In genomic region chr16:44475682-44476375, GRCm38 (mm10) we compare ENCODE assay signal across 20 mouse cellular contexts.
DNase-seq lines count a peak whose midpoint lies in the region; ATAC-seq and TF ChIP-seq lines count a peak whose summit lies in the region.
"Had no signal": no experiment of that assay in that cellular context is flagged by ENCODE, and none has a peak within 500 bp of the region (broad histone marks: within the 10 kb centered on the region; RNA-seq: fewer than 3 reads in every experiment).

No protein-coding gene starts in this region.

- no peak for TF ChIP-seq POLR2A in testis, adult 2 months (IDR thresholded peaks at IDR 0.05; ENCODE audit: control insufficient read depth, low read depth, low read length)

- TF ChIP-seq CTCF in lung, postnatal 0 days (IDR thresholded peaks at IDR 0.05), result no peak
- no peak for TF ChIP-seq CTCF in testis, adult 2 months (IDR thresholded peaks at IDR 0.05; ENCODE audit: control insufficient read depth, insufficient read depth, insufficient replicate concordance, low read depth, low read length)
- no peak for TF ChIP-seq CTCF in left cerebral cortex, adult 2 months (IDR thresholded peaks at IDR 0.05)

- no peak for ATAC-seq in erythroblast, adult 5-6 weeks (replicated peaks; ENCODE audit: low FRiP score, poor library complexity, severe bottlenecking)
- ATAC-seq in lung, postnatal 0 days, result peak; percentile 45; the same call in 1 of the 2 replicates
- ATAC-seq in kidney, embryonic 16.5 days (ENCODE audit: low FRiP score, low TSS enrichment), result no peak
- ATAC-seq: intestine, postnatal 0 days had no signal

- no peak overlapping the region for H3K9ac ChIP-seq in lung, postnatal 0 days (replicated peaks; ENCODE audit: low read depth)
- no peak overlapping the region for H3K9ac ChIP-seq in kidney, embryonic 16.5 days (replicated peaks; ENCODE audit: low read length)
- H3K9ac ChIP-seq: hindbrain, embryonic 13.5 days; kidney, embryonic 15.5 days; stomach, embryonic 15.5 days had no signal

- no peak for DNase-seq in lung, postnatal 0 days (ENCODE audit: low spot score)
- no peak for DNase-seq in lung, postnatal 4 days
- DNase-seq in testis, postnatal 14 days (ENCODE audit: low spot score), result no peak
- no peak for DNase-seq in left cerebral cortex, adult 2 months (ENCODE audit: extremely low spot score in 1 of 2, low spot score in 2 of 2)
- DNase-seq: adrenal gland, adult 8-10 months; cerebellum, adult 11 months; heart, postnatal 10 days; lung, postnatal 10 days; spleen, adult 18-20 months had no signal

- no peaks in the 10 kb centered on the region; the same call in 1 of the 2 replicates for H3K36me3 ChIP-seq in erythroblast, embryonic 14.5 days (ENCODE audit: control insufficient read depth)
- no peaks in the 10 kb centered on the region for H3K36me3 ChIP-seq in lung, postnatal 0 days (ENCODE audit: insufficient read depth, low read length)
- H3K36me3 ChIP-seq in testis, adult 2 months (ENCODE audit: control insufficient read depth, insufficient read depth, low read length), result no peaks in the 10 kb centered on the region
- no peaks in the 10 kb centered on the region for H3K36me3 ChIP-seq in kidney, embryonic 16.5 days (ENCODE audit: insufficient read depth, low read length)
- H3K36me3 ChIP-seq: hindbrain, embryonic 13.5 days; kidney, embryonic 15.5 days; stomach, embryonic 15.5 days had no signal

- 78% methylated on average over 11 of the region's 11 CpGs for WGBS in lung, postnatal 0 days
- 91% methylated on average over 11 of the region's 11 CpGs for WGBS in kidney, embryonic 16.5 days

- intact Hi-C loops in left cerebral cortex, adult 2 months (cut with DNase I), result no loop called here

- TF ChIP-seq EP300 in lung, postnatal 0 days (IDR thresholded peaks at IDR 0.05), result no peak

- H3K27me3 ChIP-seq in erythroblast, embryonic 14.5 days (ENCODE audit: control insufficient read depth), result peaks cover 2% of the 10 kb centered on the region
- H3K27me3 ChIP-seq in lung, postnatal 0 days (replicated peaks; ENCODE audit: insufficient read depth, low read length), result no peaks in the 10 kb centered on the region
- H3K27me3 ChIP-seq in testis, adult 2 months (ENCODE audit: control insufficient read depth, insufficient read depth, low read length), result no peaks in the 10 kb centered on the region
- no peaks in the 10 kb centered on the region for H3K27me3 ChIP-seq in kidney, embryonic 16.5 days (ENCODE audit: insufficient read depth, low read length)
- H3K27me3 ChIP-seq: CH12.LX; hindbrain, embryonic 13.5 days; kidney, embryonic 15.5 days; stomach, embryonic 15.5 days had no signal

- peak overlapping the region; percentile 67 for H3K4me3 ChIP-seq in erythroblast, embryonic 14.5 days (replicated peaks)
- no peak overlapping the region for H3K4me3 ChIP-seq in lung, postnatal 0 days (ENCODE audit: low read depth, low read length)
- H3K4me3 ChIP-seq in testis, adult 2 months (ENCODE audit: control insufficient read depth, low read depth, low read length), result no peak overlapping the region
- no peak overlapping the region for H3K4me3 ChIP-seq in left cerebral cortex, adult 2 months
- no peak overlapping the region for H3K4me3 ChIP-seq in kidney, embryonic 16.5 days (ENCODE audit: low read length)
- H3K4me3 ChIP-seq: hindbrain, embryonic 13.5 days; kidney, embryonic 15.5 days; stomach, embryonic 15.5 days had no signal

- H3K9me3 ChIP-seq in erythroblast, embryonic 14.5 days (ENCODE audit: control insufficient read depth, low read length), result no peaks in the 10 kb centered on the region
- no peaks in the 10 kb centered on the region for H3K9me3 ChIP-seq in lung, postnatal 0 days (ENCODE audit: low read length)
- 0 out of 2 replicates have a peak, but pooled peaks cover 2% of the 10 kb centered on the region for H3K9me3 ChIP-seq in kidney, embryonic 16.5 days (ENCODE audit: low read length)
- H3K9me3 ChIP-seq: hindbrain, embryonic 13.5 days; kidney, embryonic 15.5 days; stomach, embryonic 15.5 days had no signal

- peaks cover 20% of the 10 kb centered on the region for H3K4me1 ChIP-seq in erythroblast, embryonic 14.5 days (ENCODE audit: control insufficient read depth)
- H3K4me1 ChIP-seq in lung, postnatal 0 days (ENCODE audit: insufficient read depth, low read depth, low read length), result no peaks in the 10 kb centered on the region
- H3K4me1 ChIP-seq in testis, adult 2 months (ENCODE audit: control insufficient read depth, insufficient read depth, low read length), result no peaks in the 10 kb centered on the region
- H3K4me1 ChIP-seq in kidney, embryonic 16.5 days (ENCODE audit: insufficient read depth, low read length), result peaks cover 2% of the 10 kb centered on the region; the same call in 1 of the 2 replicates
- H3K4me1 ChIP-seq: hindbrain, embryonic 13.5 days had no signal

- no peak overlapping the region for H3K4me2 ChIP-seq in lung, postnatal 0 days (replicated peaks; ENCODE audit: low read depth, low read length)
- no peak overlapping the region for H3K4me2 ChIP-seq in kidney, embryonic 16.5 days (replicated peaks; ENCODE audit: low read depth, low read length)
- H3K4me2 ChIP-seq: heart, embryonic 11.5 days; hindbrain, embryonic 13.5 days; kidney, embryonic 15.5 days; liver, embryonic 11.5 days; stomach, embryonic 15.5 days had no signal

- H3K27ac ChIP-seq in lung, postnatal 0 days (ENCODE audit: low read length), result no peak overlapping the region
- 0 out of 2 replicates have a peak overlapping the region, but pooled peaks have one; percentile 12 for H3K27ac ChIP-seq in testis, adult 2 months (ENCODE audit: control insufficient read depth, insufficient read depth, low read depth, low read length)
- no peak overlapping the region for H3K27ac ChIP-seq in left cerebral cortex, adult 2 months
- no peak overlapping the region for H3K27ac ChIP-seq in kidney, embryonic 16.5 days (ENCODE audit: low read length)
- H3K27ac ChIP-seq: hindbrain, embryonic 13.5 days; kidney, embryonic 15.5 days; stomach, embryonic 15.5 days had no signal
